Mouse (Mus musculus): ENCODE data around the gene Six3.

The Six3 gene

GRCm38 (mm10) chr17:85626091-85626860 is 12.9 kb downstream of the Six3 start:
- no peak for DNase-seq (ENCODE audit: low spot score in 2 of 2)

GRCm38 (mm10) chr17:85627751-85628150 is 14.3 kb downstream of the Six3 start:
- no peak for DNase-seq (ENCODE audit: low spot score in 2 of 2)

GRCm38 (mm10) chr17:85628811-85629210 is 15.4 kb downstream of the Six3 start:
- no peak for DNase-seq (ENCODE audit: low spot score in 2 of 2)

- DNase-seq (ENCODE audit: low spot score in 2 of 2), result no peak
Observed at GRCm38 (mm10) chr17:85629396-85629795, 16.0 kb downstream of the Six3 start.

GRCm38 (mm10) chr17:85630296-85631050 is 17.1 kb downstream of the Six3 start:
- no peak for DNase-seq (ENCODE audit: low spot score in 2 of 2)

- no peak for DNase-seq (ENCODE audit: low spot score in 2 of 2)
Observed at GRCm38 (mm10) chr17:85631106-85631505, 17.7 kb downstream of the Six3 start.

GRCm38 (mm10) chr17:85633619-85634018 is 20.2 kb downstream of the Six3 start:
- peak; percentile 39 to 79 for DNase-seq (ENCODE audit: low spot score in 2 of 2)

- DNase-seq (ENCODE audit: low spot score in 2 of 2), result no peak
Observed at GRCm38 (mm10) chr17:85637876-85638275, 24.5 kb downstream of the Six3 start.

- no peak for DNase-seq (ENCODE audit: low spot score in 2 of 2)
Observed at GRCm38 (mm10) chr17:85645312-85645711, 31.9 kb downstream of the Six3 start.

- DNase-seq (ENCODE audit: low spot score in 2 of 2), result peak in 1 of 2 experiments; percentile 68
Observed at GRCm38 (mm10) chr17:85645718-85646665, 32.6 kb downstream of the Six3 start.

- DNase-seq (ENCODE audit: low spot score in 2 of 2), result no peak
Observed at GRCm38 (mm10) chr17:85660016-85660415, 46.6 kb downstream of the Six3 start.

GRCm38 (mm10) chr17:85661521-85661920 is 48.1 kb downstream of the Six3 start:
- no peak for DNase-seq (ENCODE audit: low spot score in 2 of 2)

GRCm38 (mm10) chr17:85664202-85664601 is 50.8 kb downstream of the Six3 start:
- no peak for DNase-seq (ENCODE audit: low spot score in 2 of 2)

- peak in 1 of 2 experiments; percentile 30 for DNase-seq (ENCODE audit: low spot score in 2 of 2)
Observed at GRCm38 (mm10) chr17:85664618-85665320, 51.4 kb downstream of the Six3 start.

All from spleen, postnatal 4 days (tissue).